Mouse (Mus musculus): ENCODE measurements at regions not wholly inside any gene's neighbourhood (a gene's known extent, or its start where the extent isn't known, plus 50 kb on each side); places are given as distances from the start of the nearest gene placed in this dataset.

DNA sequence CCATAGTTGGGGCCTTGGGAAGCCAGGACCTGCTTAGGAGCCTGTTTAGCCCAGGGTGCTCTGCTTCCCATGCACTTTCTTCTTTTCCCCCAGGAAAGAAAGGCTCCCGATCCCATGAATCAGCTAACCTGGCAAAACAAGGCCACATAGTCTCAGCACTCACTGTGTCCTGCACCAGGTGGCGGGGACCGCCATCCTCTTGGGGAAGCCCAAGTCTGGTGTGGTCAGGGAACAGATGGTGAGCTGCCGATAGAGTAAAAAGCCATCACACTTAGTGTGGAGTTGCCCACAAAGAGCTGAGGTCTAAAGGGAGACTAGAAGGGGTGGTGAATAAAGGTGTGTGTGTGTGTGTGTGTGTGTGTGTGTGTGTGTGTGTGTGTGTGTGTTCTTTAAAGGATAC lies 57.0 kb upstream of the Lrpap1 start:
- DNase-seq = no peak

DNA sequence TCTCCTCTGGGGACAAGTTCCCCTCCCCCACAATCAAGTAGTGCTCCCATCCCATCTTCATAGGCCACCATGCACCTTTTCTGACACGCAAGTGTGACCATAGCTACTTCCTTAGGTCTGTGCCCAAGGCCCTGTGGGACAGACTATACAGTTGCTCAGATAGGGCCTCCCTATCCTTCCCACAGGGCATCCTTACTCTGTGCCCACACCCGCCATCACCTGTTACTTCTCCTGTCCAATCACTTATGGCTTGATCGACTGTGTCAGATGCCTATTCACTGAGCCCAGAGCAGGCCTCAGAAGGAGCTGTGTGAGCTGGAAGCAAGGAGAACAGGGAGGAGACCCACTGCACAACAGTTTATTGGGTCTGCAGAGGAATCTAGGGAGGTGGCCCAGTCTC lies 56.6 kb upstream of the Lrpap1 start:
- no peak for DNase-seq

DNA sequence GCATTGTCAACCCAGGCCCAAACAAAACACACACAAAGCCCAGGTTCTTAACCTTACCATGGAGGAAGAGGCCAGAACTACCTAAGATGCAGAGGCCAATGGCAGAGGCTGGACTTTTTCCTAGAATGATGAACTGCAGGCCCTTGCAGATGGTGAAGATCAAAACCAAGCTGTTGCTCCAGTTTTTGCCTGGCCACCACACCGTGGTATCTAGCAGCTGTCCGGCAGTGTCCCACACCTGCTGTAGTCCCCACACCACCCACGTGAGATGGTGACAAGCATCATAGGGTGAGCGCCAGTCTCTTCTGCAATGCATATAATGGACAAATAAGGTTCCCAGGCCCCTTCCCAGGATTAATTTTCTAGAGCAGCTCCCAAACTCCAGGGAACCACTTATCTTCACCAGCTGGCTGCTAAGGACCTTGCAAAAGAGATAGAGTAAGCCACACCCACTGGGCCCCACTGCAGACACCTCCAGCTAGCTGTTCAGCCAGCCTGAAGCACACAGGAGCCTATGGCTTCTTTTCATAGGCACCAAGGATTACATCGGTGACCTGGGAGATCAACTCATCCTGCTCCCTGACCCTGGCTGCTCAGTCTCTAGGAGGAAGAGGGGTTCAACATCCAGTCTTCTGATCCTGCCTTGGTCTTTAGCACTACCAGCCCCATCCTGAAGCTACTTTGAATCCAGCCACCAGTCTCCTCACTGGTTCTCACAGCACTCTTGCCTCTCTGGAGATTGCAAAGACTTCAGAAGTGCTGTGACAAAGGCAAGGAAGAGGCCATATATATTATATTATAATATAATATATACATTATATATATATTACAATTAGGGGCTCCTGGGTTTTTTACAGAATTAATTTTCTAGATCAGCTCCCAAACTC lies 55.6 kb upstream of the Lrpap1 start:
- DNase-seq = no peak

DNA sequence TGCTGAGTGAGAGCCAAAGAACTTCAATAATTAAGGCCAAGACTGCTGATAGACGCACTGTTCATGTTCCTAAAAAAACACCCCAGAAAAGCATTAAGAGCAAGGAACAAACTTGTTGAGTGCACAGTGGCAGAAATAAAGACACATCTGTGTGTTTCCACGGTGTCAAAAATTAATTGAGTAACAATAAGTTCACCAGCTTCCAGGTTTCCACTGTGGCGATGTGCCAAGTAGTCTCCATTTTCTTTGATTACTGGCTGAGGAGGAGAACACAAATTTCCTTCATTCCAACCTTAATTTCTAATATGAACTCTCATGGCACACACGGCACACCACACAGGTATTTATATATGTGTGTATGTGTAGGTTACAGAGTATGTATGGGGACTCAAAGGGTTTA lies 54.3 kb upstream of the Lrpap1 start:
- DNase-seq = no peak

DNA sequence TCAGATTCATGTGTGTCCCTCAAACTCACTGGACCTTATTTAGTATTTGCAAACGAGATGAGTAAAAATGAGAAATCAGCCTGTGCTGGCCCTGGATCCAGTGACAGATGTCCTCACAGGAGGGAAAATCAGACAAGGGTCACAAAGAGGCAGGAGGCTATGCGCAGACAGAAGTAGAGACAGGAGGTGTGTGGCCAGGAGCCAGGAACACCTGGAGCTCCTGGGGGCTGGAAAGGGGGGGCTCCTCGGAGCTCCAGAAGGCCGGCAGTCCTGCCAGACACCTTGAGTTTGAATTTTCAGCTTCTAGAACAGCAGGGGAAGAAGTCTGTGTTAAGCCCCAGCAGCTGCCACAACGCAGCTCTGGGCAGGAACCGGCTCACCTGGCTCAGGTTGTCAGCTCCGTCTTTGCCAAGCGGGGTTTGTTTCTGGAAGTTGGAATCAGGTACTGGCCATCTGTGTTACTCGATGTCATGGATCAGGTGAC lies 53.7 kb upstream of the Lrpap1 start:
- DNase-seq = no peak

DNA sequence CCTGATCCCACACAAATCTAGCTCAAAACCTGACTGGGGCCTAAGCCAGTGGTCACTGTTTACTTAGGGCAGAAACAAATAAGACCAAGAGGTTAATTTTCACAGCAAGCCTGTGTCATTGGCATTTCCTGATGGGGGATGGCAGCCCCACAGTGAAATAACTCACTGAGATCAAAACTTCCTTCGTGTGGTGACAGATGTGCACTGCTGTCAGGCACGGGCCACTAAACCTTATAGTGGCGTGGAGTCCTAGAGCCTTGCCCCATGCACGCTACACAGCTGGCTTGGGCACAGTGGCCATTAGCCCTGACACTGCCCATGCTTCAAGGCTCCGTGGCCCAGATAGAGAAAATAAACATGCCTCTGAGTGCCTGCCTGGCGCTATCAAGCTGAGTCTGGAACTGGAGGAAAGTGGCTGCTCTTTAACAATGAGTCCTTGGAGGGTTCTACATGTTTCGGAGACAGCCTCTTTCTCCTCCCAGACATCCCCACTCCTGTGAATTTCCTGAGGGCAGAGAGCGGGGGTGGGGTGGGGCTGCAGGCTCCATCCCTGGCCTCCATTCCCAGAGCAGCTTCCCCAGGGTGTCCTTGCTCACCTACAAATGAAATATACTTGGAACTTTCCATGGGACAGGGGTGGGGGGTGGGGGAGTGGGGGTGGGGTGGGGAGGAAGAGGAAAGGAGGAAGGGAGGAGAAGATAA lies 52.9 kb upstream of the Lrpap1 start:
- DNase-seq = peak; percentile 32

DNA sequence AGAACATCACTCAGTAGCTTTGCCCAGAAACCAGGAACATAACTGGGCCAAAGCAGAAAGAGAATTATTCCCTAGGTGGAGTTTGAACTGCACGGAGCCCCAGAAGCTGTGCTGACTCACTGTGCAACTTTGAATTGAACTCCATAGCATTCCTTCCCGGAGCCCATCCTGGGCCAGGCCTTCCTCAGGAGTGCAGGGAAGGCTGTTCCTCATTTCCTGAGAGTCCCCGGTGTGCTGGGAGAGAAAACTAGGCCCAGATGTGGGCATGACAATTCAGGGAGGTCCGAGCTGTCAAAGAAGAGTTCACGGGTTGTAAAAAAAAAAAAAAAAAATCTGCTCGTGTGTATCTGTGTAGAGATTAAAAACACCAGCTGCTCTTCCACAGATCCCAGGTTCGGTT lies 50.8 kb upstream of the Lrpap1 start:
- no peak for DNase-seq

DNA sequence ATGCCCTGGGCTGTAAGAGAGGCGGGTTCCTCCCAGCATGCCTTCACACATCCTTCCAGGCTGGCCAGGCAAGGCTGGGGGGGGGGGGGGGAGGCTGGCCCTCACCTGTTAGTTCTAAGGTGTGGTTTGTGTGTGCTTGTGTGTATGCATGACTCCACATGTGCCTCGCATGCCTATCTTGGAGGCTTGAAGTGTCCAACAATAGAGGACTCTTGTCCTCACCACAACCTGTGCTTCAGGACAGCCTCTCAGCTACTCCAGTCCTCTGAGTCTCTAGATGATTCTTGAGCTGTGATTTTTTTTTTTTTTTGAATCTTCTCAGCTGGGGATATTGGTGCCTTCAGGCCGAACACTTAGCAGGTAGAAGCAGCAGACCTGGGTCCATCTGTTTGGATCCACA lies 50.2 kb upstream of the Lrpap1 start:
- no peak for DNase-seq

Measured in adrenal gland, postnatal 14 days (tissue).